Mouse (Mus musculus) neural tube, postnatal 0 days (tissue): Measurements from ENCODE around the gene Leprot. TPM values are rescaled to one million over a fixed set of nuclear protein-coding genes. Genes with fewer than 3 reads are reported as not detected.

Experiments used
- polyA plus RNA-seq: library from polyadenylated mRNA; unstranded; fragments of >200 nt; fragmentation: Nextera tagmentation; extraction: Ambion mirVana; gene quantifications from 2 replicates; pipeline ENCODE4 v1.2.1, GENCODE M21; 2015

The Leprot gene
- 63.7 and 65.6 TPM in 2 replicates for polyA plus RNA-seq

DNA sequence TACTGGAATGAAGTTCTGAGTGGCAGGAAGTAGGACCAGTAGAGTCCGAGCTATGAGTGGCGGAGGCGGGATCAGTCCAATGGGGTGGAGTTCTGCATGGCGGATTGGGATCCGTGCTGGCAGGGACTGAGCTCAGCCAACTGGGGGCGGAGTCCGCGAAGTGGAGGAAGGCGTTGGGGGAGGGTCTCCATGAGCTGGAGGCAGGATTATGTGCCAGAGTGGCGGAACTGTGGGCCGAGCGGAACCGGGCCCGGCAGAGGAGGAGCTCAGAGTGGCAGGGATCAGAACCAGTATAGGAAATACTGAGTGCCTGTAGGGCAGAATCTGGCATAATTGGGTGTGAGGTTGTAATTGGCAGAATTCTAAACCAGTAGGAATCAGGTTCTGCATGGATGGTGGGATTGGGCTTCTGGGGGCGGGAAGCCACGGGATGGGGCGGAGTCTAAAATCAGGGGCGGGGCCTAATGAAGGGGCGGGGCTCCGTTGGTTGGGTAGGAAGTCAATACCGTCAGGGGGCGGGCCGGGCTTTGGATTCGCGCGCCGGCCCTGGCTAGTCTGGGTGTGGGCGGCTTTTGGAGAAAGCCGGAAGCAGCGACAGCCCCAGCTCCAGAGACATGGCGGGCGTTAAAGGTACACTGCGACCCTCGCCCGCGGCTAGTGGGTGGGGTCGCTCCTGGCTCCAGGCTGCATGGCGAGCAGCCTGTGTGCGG lies at the start of gene Leprot:
Gene Leprot, plus strand, starts transcription at position 523 of the 710 bp plus-strand sequence.

Other genes starting within 250 kb of the Leprot start
- 6.6 and 7.2 TPM in 2 replicates for gene Ak4, start 228.4 kb upstream of the Leprot start, polyA plus RNA-seq
- 65.1 and 68.1 TPM in 2 replicates for gene Dnajc6, start 151.1 kb upstream of the Leprot start, polyA plus RNA-seq
- gene Lepr, start 69.7 kb downstream of the Leprot start, polyA plus RNA-seq, result 2.4 and 3.0 TPM in 2 replicates
- gene B020004J07Rik, start 196.3 kb downstream of the Leprot start, polyA plus RNA-seq, result not detected in 2 replicates
- not detected in 2 replicates for gene C130073F10Rik, start 246.1 kb downstream of the Leprot start, polyA plus RNA-seq